Mouse (Mus musculus) midbrain, postnatal 0 days (tissue): ENCODE measurements around the gene Zfp423. TPM values are rescaled to one million over a fixed set of nuclear protein-coding genes. Genes with fewer than 3 reads are reported as not detected.

ENCODE experiments used
- ATAC-seq: fragments of 200-750 bp; cut with Nextera tagmentation; 2 replicates; pipeline ENCODE4 v1.8.0; 2017; ENCODE audit warnings: moderate number of reproducible peaks, mild to moderate bottlenecking, moderate TSS enrichment, moderate library complexity; ENCODE audit not compliant: low FRiP score
- DNase-seq: peaks from one replicate; pipeline ENCODE4 v3.0.0-alpha.2; 2015; ENCODE audit warnings: low spot score
- H3K27ac ChIP-seq: fragments of 300-500 bp; sonication (generic); 2 replicates; pipeline ENCODE4 v1.5.1; 2014; ENCODE audit warnings: low read depth, mild to moderate bottlenecking, low read length, mixed read lengths
- H3K27me3 ChIP-seq: fragments of 300-500 bp; sonication (generic); 2 replicates; pipeline ENCODE4 v1.6.1; 2014; ENCODE audit warnings: low read length, control low read depth, mixed read lengths; ENCODE audit not compliant: insufficient read depth
- H3K36me3 ChIP-seq: fragments of 300-500 bp; sonication (generic); 2 replicates; pipeline ENCODE4 v1.6.1; 2014; ENCODE audit warnings: low read length, control low read depth, mixed read lengths; ENCODE audit not compliant: insufficient read depth
- H3K4me1 ChIP-seq: fragments of 300-500 bp; sonication (generic); 2 replicates; pipeline ENCODE4 v1.6.1; 2014; ENCODE audit warnings: mild to moderate bottlenecking, control low read depth, antibody characterized with exemption, low read length, mixed read lengths; ENCODE audit not compliant: insufficient read depth
- H3K4me2 ChIP-seq: fragments of 300-500 bp; sonication (generic); 2 replicates; pipeline ENCODE4 v1.6.1; 2014; ENCODE audit warnings: low read depth, mild to moderate bottlenecking, low read length, mixed read lengths; ENCODE audit not compliant: poor library complexity, severe bottlenecking
- H3K4me3 ChIP-seq: fragments of 300-500 bp; sonication (generic); 2 replicates; pipeline ENCODE4 v1.5.1; 2014; ENCODE audit warnings: low read depth, mild to moderate bottlenecking, low read length, moderate library complexity
- H3K9ac ChIP-seq: fragments of 300-500 bp; sonication (generic); replicated peaks from 2 replicates; pipeline ENCODE4 v1.6.1; 2014; ENCODE audit warnings: mild to moderate bottlenecking, low read length, moderate library complexity, mixed read lengths; ENCODE audit not compliant: poor library complexity, severe bottlenecking
- H3K9me3 ChIP-seq: fragments of 300-500 bp; sonication (generic); 2 replicates; pipeline ENCODE4 v1.6.1; 2016; ENCODE audit warnings: low read length, control low read depth
- CTCF ChIP-seq: IDR thresholded peaks from 2 replicates; pipeline ENCODE4 v1.5.1; 2016; ENCODE audit warnings: antibody characterized with exemption, mild to moderate bottlenecking
- WGBS: fragments of 180-500 bp; shearing (Covaris S2); extraction: QIAGEN DNeasy Blood & Tissue Kit; methylation state at CpG from one replicate; pipeline ENCODE4 v1.1.7; 2014; 5-methylcytosine and 5-hydroxymethylcytosine counted together
- polyA plus RNA-seq: library from polyadenylated mRNA; unstranded; fragments of >200 nt; fragmentation: Nextera tagmentation; extraction: Ambion mirVana; gene quantifications from 2 replicates; pipeline ENCODE4 v1.2.1, GENCODE M21; 2015
- total RNA-seq: library from RNA; depleted of rRNA; stranded (reverse); fragments of >200 nt; gene quantifications from 2 replicates; pipeline ENCODE4 v1.2.3, GENCODE M21; 2014

Zfp423 gene
- total and polyA plus RNA-seq, 2 experiments from 2014 or later = 22.9 to 57.5 TPM

DNA sequence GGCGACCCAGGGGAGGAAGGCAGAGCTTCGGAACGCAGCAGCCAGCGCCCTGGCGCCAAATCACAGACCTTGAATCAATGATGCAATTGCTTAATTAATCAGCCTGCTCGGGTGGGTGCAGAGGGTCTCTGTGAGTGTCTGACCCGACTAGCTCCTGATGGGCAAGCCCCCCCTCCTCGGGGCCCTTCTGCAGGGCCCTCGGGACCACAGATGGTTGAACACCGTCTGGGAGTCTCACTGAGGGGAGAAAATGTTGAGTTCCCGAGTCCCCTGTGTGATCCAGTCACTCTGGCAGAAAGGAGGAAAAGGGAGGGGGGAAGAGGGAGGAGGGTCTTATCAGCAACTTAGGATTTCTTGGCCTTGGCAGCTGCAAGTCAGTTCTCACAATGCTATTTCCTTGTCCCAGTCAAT, 124.0 kb downstream of the Zfp423 start:
- Histone ChIP-seq H3K27me3 (no peaks in the 10 kb centered on the region), H3K4me3 (no peak overlapping the region), H3K36me3 (no peaks in the 10 kb centered on the region), H3K27ac (peak overlapping the region; percentile 51; the same call in 1 of the 2 replicates), H3K9me3 (no peaks in the 10 kb centered on the region), H3K9ac (peak overlapping the region; percentile 42; the same call in 1 of the 2 replicates), H3K4me2 (peak overlapping the region; percentile 12; the same call in 1 of the 2 replicates), H3K4me1 (peaks cover 48% of the 10 kb centered on the region)
- DNase-seq (peak; percentile 40), ATAC-seq (no peak)
- no peak for TF ChIP-seq CTCF
- 7% methylated on average over 11 of the region's 11 CpGs for WGBS

DNA sequence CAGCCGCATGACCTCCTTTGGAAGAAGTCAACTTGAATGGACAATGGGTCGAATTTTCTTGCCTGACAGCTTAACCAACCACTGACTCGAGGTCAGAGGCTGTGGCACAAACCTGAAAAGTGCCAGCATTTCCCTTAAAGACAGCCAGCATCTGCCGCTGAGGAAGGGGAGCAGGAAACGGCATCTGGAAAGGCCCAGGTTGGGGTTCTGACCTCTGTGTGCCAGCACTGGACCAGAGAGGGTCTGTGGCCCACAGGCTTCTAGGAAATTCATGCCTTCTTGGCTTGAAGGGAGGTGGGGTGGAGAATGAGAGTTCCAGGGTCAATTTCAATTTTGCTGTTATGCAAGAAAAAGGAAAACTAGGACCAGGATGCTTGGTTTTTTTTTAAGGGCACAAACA, 124.7 kb downstream of the Zfp423 start:
- no peak overlapping the region for H3K4me2 ChIP-seq
- 31% methylated on average over 5 of the region's 5 CpGs for WGBS
- TF ChIP-seq CTCF = no peak
- no peaks in the 10 kb centered on the region for H3K36me3 ChIP-seq
- no peaks in the 10 kb centered on the region for H3K27me3 ChIP-seq
- peaks cover 48% of the 10 kb centered on the region for H3K4me1 ChIP-seq
- no peak for ATAC-seq
- no peak overlapping the region for H3K27ac ChIP-seq
- H3K9ac ChIP-seq = no peak overlapping the region
- no peaks in the 10 kb centered on the region for H3K9me3 ChIP-seq
- H3K4me3 ChIP-seq = no peak overlapping the region
- no peak for DNase-seq

DNA sequence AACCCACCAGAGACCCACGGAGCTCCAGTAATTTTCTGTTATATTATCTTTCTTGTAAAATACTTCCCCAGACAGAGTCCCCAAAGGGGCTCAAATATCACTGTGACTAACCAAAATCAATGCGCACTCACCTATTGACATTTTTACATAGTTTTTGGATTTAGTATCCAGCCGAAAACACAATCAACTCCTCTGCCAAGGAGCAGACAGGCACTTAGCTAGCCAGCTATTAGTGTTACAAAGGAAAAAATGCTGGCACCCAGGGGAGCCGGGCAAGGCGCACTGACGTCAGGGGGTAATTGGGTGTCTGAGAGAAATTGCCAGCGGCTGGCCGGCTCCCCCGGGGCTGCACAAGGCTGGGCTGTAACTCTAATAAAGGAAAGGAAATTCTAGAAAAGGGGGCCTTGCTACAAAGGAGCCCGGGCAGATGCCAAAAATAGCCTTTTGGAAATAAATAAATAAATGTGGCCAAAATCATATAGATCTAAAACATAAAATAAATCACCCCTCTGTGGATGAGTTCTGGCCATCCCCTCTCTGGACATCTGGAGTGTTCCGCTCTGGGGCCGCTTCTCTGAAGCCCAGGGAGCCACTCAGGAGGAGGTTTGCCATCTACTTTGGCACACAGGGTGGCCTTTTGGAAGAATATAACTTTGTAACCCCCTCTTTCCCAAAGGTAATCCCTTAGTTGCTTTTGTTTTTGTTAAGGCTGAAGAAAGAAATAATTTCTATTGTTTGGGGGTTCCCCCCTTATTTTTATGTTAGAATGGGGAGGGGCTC, 125.4 kb downstream of the Zfp423 start:
- Histone ChIP-seq H3K27me3 (no peaks in the 10 kb centered on the region), H3K4me2 (0 out of 2 replicates have a peak overlapping the region, but pooled peaks have one; percentile 4), H3K27ac (no peak overlapping the region), H3K36me3 (no peaks in the 10 kb centered on the region), H3K4me1 (peaks cover 48% of the 10 kb centered on the region), H3K4me3 (no peak overlapping the region), H3K9ac (0 out of 2 replicates have a peak overlapping the region, but pooled peaks have one; percentile 9), H3K9me3 (no peaks in the 10 kb centered on the region)
- peak; percentile 42 for DNase-seq
- 30% methylated on average over 12 of the region's 12 CpGs for WGBS
- TF ChIP-seq CTCF = no peak
- no peak for ATAC-seq

DNA sequence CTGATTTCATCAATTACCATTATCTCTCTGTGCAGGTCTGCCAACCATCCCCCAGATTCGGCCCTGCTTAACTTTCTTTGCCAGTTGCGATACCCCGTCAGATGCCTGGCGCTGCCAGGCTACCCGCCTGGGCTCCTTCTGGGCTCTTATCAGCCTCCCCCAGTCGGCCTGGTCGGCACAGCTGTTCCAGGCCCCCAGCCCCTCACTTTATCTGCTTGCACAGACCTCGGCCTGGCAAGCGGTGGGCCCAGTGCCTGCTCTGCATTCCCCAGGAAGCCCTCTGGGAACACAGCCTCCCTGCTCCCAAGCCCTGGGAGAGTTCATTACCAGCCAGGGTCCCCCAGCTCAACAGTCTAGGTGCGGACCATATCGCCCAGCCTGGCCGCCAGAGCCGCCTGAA, 126.1 kb downstream of the Zfp423 start:
- ATAC-seq = no peak

DNA sequence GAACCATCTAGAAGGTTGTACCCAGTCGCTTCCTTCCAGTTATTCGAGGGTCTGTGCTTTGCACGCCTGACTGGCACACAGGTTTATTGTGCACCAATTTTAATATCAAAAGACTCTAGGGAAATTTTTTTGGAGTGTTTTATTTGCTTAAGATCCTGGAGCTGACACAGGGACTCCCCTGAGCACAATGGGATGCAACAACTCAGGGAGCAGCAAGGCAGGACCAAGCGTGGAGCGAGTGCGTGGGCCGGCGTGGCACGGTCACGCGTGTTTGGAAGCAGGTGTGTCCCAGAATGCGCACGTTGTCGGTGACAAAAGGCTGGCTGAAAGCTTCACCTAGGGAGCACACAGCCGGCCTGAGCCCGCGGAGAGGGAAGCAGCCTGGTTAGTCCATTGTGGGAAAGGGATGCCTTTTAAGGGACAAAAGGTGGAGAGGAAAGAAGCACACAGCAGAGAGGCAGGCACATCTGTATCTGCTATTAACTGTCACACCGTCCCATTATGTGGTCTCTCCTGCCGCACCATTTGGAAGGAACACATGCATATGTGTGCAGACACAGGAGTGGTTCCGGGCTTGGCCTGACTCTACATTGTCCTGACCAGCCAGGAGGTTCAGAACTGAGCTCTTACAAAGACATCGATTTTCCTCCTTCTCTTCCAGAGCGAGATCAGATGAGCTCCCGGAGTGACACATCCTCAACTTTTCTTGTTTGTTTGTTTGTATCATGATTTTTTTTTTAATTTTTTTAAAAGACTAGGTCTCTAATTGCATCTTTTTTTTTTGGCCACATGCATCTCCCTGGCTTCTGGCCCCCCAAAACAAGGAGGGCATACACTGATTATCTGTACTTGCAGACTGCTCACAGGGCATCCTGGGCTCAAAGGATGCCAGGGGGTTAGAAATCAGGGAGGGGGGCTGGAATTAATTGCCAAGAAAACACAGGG, 126.7 kb downstream of the Zfp423 start:
- Histone ChIP-seq H3K9me3 (no peaks in the 10 kb centered on the region), H3K4me3 (no peak overlapping the region), H3K4me2 (no peak overlapping the region), H3K27me3 (no peaks in the 10 kb centered on the region), H3K4me1 (peaks cover 48% of the 10 kb centered on the region), H3K36me3 (no peaks in the 10 kb centered on the region), H3K9ac (no peak overlapping the region), H3K27ac (no peak overlapping the region)
- DNase-seq (no peak), ATAC-seq (no peak)
- no peak for TF ChIP-seq CTCF
- 24% methylated on average over 23 of the region's 23 CpGs for WGBS

More for the DNA sequence above, 126.1 kb downstream of the Zfp423 start:
- Histone ChIP-seq H3K4me1 (peaks cover 48% of the 10 kb centered on the region), H3K36me3 (no peaks in the 10 kb centered on the region), H3K4me2 (no peak overlapping the region), H3K4me3 (no peak overlapping the region), H3K9me3 (no peaks in the 10 kb centered on the region), H3K27me3 (no peaks in the 10 kb centered on the region), H3K9ac (no peak overlapping the region), H3K27ac (no peak overlapping the region; the same call in 1 of the 2 replicates)
- no peak for TF ChIP-seq CTCF
- WGBS = 27% methylated on average over 13 of the region's 13 CpGs
- DNase-seq = no peak
